Mouse (Mus musculus) Patski (cell line): ENCODE data around the gene Tmcc3. TPM values are rescaled to one million over a fixed set of nuclear protein-coding genes. Genes with fewer than 3 reads are reported as not detected.

Experiments used
- ATAC-seq: fragments of 100-300 bp; one replicate; pipeline ENCODE4 v1.8.0; 2021
- CTCF ChIA-PET: fragments of 350-600 bp; sonication (Branson Sonifier 250); formaldehyde crosslinking; loops from one replicate; lab custom pipeline; 2022; ENCODE audit warnings: inconsistent platforms; lab: Charles Lee
- POLR2A ChIA-PET: fragments of 350-600 bp; sonication (Branson Sonifier 250); formaldehyde crosslinking; loops from one replicate; lab custom pipeline; 2022; ENCODE audit warnings: antibody characterized with exemption, inconsistent platforms; lab: Charles Lee
- DNase-seq: peaks from one replicate; pipeline ENCODE4 v3.0.0-alpha.2; 2011; ENCODE audit warnings: low read depth, low spot score
- H3K27me3 ChIP-seq: fragments of 371-371 bp; one replicate; pipeline ENCODE4 v1.5.1; 2021
- CTCF ChIP-seq: fragments of 100-300 bp; IDR thresholded peaks from one replicate; pipeline ENCODE4 v1.5.1; 2021
- in situ Hi-C: fragments of 300-500 bp; cut with MboI; formaldehyde crosslinking; loops from 3 replicates; pipeline ENCODE4 v1.11.1; 2018; ENCODE audit warnings: low pct_unique_long_range_greater_than_20kb, mixed read lengths
- polyA plus RNA-seq: library from polyadenylated mRNA; unstranded; gene quantifications from one replicate; pipeline ENCODE4 v1.2.3, GENCODE M21; 2021

Tmcc3 gene
- polyA plus RNA-seq, 1 experiment from 2014 or later, result 6.7 TPM

GRCm38 (mm10) chr10:94622281-94622680 is 310.5 kb downstream of the Tmcc3 start:
- no peak for TF ChIP-seq CTCF
- no peak for ATAC-seq
- ChIA-PET POLR2A (no interaction called here), CTCF (interaction anchor here (2.1 kb wide), 1 partner anchor 365 kb away, joined by 5 read pairs; no protein-coding TSS in a partner anchor)
- DNase-seq, result no peak
- in situ Hi-C loops, result loop anchor here (5.0 kb wide), 1 partner anchor 340 kb away; no protein-coding TSS in a partner anchor
- peaks cover 52% of the 10 kb centered on the region for H3K27me3 ChIP-seq

GRCm38 (mm10) chr10:94622828-94623227 is 311.1 kb downstream of the Tmcc3 start:
- POLR2A ChIA-PET, result no interaction called here
- no peak for TF ChIP-seq CTCF
- CTCF ChIA-PET, result interaction anchor here (0.9 to 2.1 kb wide), 6 partner anchors 10 to 368 kb away, joined by 3 to 8 read pairs (median 4); no protein-coding TSS in a partner anchor
- DNase-seq (no peak), ATAC-seq (no peak)
- peaks cover 49% of the 10 kb centered on the region for H3K27me3 ChIP-seq
- in situ Hi-C loops, result loop anchor here (5.0 kb wide), 1 partner anchor 339 kb away; no protein-coding TSS in a partner anchor

- ChIA-PET POLR2A (no interaction called here), CTCF (interaction anchor here (0.8 to 2.1 kb wide), 8 partner anchors 11 to 368 kb away, joined by 3 to 8 read pairs (median 4); no protein-coding TSS in a partner anchor)
- peak; percentile 96 for TF ChIP-seq CTCF
- peaks cover 41% of the 10 kb centered on the region for H3K27me3 ChIP-seq
- ATAC-seq, result peak; percentile 74
- DNase-seq, result peak; percentile 6
- in situ Hi-C loops, result loop anchor here (5.0 kb wide), 1 partner anchor 339 kb away; no protein-coding TSS in a partner anchor
These were observed 311.9 kb downstream of the Tmcc3 start for GRCm38 (mm10) chr10:94623617-94624016.

- TF ChIP-seq CTCF, result no peak
- DNase-seq (no peak), ATAC-seq (no peak)
- in situ Hi-C loops, result no loop called here
- ChIA-PET CTCF (interaction anchor here (1.3 to 2.1 kb wide), 2 partner anchors 16 to 366 kb away, joined by 3 to 6 read pairs; no protein-coding TSS in a partner anchor), POLR2A (no interaction called here)
- H3K27me3 ChIP-seq, result peaks cover 46% of the 10 kb centered on the region
These were observed 313.3 kb downstream of the Tmcc3 start for GRCm38 (mm10) chr10:94625036-94625435.

- DNase-seq (no peak), ATAC-seq (no peak)
- ChIA-PET CTCF (interaction anchor here (0.6 to 1.6 kb wide), 4 partner anchors 8 to 366 kb away, joined by 3 to 4 read pairs (median 3); no protein-coding TSS in a partner anchor), POLR2A (interaction anchor here (0.5 to 0.7 kb wide), 2 partner anchors 124 to 132 kb away, joined by 3 to 5 read pairs; no protein-coding TSS in a partner anchor)
- H3K27me3 ChIP-seq, result peaks cover 49% of the 10 kb centered on the region
- TF ChIP-seq CTCF, result no peak
- in situ Hi-C loops, result no loop called here
These were observed 313.9 kb downstream of the Tmcc3 start for GRCm38 (mm10) chr10:94625606-94626005.

GRCm38 (mm10) chr10:94630771-94631280 is 319.1 kb downstream of the Tmcc3 start:
- peaks cover 41% of the 10 kb centered on the region for H3K27me3 ChIP-seq
- ATAC-seq, result no peak
- POLR2A ChIA-PET, result interaction anchor here (0.6 kb wide), 1 partner anchor 317 kb away, joined by 3 read pairs; no protein-coding TSS in a partner anchor
- in situ Hi-C loops, result no loop called here
- DNase-seq, result no peak
- no peak for TF ChIP-seq CTCF
- CTCF ChIA-PET, result no interaction called here

- ATAC-seq, result no peak
- no peak for TF ChIP-seq CTCF
- H3K27me3 ChIP-seq, result peaks cover 36% of the 10 kb centered on the region
- CTCF ChIA-PET, result no interaction called here
- in situ Hi-C loops, result no loop called here
- DNase-seq, result no peak
- POLR2A ChIA-PET, result no interaction called here
These were observed 319.9 kb downstream of the Tmcc3 start for GRCm38 (mm10) chr10:94631541-94632113.

- CTCF ChIA-PET, result interaction anchor here (0.6 kb wide), 1 partner anchor 15 kb away, joined by 3 read pairs; no protein-coding TSS in a partner anchor
- POLR2A ChIA-PET, result no interaction called here
- H3K27me3 ChIP-seq, result peaks cover 32% of the 10 kb centered on the region
- ATAC-seq (no peak), DNase-seq (no peak)
- in situ Hi-C loops, result no loop called here
- TF ChIP-seq CTCF, result no peak
These were observed 320.5 kb downstream of the Tmcc3 start for GRCm38 (mm10) chr10:94632245-94632644.

- POLR2A ChIA-PET, result no interaction called here
- TF ChIP-seq CTCF, result no peak
- H3K27me3 ChIP-seq, result peaks cover 16% of the 10 kb centered on the region
- ATAC-seq (no peak), DNase-seq (no peak)
- in situ Hi-C loops, result no loop called here
- CTCF ChIA-PET, result no interaction called here
These were observed 326.9 kb downstream of the Tmcc3 start for GRCm38 (mm10) chr10:94638599-94638998.

GRCm38 (mm10) chr10:94639281-94639680 is 327.5 kb downstream of the Tmcc3 start:
- ChIA-PET POLR2A (no interaction called here), CTCF (no interaction called here)
- no peak for ATAC-seq
- H3K27me3 ChIP-seq, result peaks cover 11% of the 10 kb centered on the region
- in situ Hi-C loops, result no loop called here
- no peak for DNase-seq
- no peak for TF ChIP-seq CTCF

GRCm38 (mm10) chr10:94640067-94640466 is 328.3 kb downstream of the Tmcc3 start:
- ChIA-PET CTCF (no interaction called here), POLR2A (no interaction called here)
- ATAC-seq, result no peak

More at GRCm38 (mm10) chr10:94640067-94640466, 328.3 kb downstream of the Tmcc3 start:
- TF ChIP-seq CTCF, result no peak
- in situ Hi-C loops, result no loop called here
- DNase-seq, result no peak
- peaks cover 11% of the 10 kb centered on the region for H3K27me3 ChIP-seq

Other genes starting within 250 kb of the Tmcc3 start
- 12.6 TPM for gene Nr2c1, start 163.9 kb upstream of the Tmcc3 start, polyA plus RNA-seq
- 231 TPM for gene Ndufa12, start 113.2 kb upstream of the Tmcc3 start, polyA plus RNA-seq
- gene Gm4792, start 13.2 kb upstream of the Tmcc3 start, polyA plus RNA-seq, result not detected